Mouse (Mus musculus) cerebellum, adult 11-12 months (tissue): ENCODE measurements around the gene Xlr4a.
"Not testable (repeated sequence)": the region's sequence is repeated elsewhere in the genome, so short reads cannot be mapped to it uniquely, and the experiment has no call there.

ENCODE experiments used
- DNase-seq: peaks from one replicate; pipeline ENCODE4 v3.0.0; 2022

The Xlr4a gene

DNA sequence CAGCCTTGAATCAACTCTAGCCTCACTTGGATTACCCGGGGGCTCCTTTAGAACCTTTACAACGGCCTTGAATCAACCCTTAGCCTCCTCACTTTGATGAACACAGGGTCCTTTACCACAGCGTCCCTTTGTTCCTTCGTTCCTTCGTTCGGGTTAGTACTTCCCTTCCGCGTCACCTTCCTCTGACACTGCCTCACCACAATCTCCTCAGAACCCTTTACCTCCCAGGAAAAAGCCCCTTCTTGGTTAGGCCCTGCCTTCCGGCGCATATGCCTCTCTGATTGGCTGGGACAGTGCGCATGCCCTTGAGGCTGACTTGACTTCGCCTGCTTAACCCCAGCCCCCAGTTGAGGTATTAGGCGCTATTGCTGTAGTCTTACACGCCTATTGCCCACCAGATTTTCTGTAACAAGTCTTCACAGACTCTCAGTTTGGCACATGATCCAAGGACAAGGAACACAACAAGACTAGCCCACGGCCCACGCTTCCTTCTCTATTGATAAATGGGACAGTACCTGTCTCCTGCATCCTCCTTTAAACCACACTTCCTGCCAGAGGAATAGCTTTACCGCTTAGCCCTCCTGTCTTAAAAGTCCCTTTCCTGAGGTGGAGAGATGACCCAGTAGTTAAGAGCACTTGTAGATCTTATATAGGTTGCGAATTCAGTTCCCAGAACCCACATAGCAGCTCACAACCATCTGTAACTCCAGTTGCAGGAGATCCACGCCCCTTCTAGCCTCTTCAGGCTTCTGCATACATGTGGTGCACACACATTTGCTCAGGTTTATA, at the start of gene Xlr4a:
Gene Xlr4a (minus strand): TSS at position 212 of the 789 bp plus-strand sequence.
- not testable (repeated sequence) for DNase-seq

DNA sequence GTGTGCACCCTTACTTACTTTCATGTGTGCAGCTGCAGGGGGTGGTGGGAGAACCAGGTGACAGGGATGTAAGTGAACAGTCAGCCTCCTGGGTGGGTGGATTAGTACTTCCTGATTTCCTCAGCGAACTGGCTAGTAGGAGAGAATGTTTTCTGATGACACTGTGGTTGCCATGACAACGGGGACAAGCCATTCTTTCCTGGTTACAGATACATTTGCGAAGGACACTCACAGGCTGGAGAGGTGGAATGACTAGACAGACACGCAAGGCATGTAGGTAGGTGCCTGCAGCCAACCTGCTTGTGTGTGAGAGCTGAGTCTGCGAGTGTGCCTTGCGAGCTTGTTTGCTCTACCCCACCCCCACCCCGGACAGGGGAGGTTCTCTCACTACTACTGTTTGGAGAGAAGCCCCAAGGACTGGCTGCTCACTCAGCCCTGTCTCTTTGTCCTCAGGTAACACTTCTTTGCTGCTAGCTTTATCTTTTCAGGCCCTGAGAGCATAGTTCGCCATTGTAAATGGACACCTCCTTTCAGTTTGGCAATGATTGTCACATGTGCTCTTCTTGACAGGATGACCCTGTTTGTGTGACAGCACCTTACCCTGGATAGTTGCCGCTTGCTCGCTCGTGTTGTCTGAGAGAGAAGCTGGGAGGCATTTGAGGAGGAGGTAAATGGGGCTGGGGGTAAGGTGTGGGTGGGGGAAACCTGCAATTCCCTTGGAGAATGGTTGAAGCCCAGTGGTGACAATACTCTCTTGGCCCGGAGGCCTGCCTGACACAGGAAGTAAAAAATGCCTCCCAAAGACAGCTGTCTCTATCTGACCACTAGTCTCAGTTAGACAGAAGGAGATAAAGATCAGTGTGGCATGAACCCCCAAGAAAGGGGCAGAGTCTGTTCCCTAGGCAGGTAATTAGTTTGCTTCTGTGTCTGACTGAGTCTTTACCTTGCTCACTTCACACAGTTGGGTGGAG, 40.9 kb upstream of the Xlr4a start:
- DNase-seq: not testable (repeated sequence)

DNA sequence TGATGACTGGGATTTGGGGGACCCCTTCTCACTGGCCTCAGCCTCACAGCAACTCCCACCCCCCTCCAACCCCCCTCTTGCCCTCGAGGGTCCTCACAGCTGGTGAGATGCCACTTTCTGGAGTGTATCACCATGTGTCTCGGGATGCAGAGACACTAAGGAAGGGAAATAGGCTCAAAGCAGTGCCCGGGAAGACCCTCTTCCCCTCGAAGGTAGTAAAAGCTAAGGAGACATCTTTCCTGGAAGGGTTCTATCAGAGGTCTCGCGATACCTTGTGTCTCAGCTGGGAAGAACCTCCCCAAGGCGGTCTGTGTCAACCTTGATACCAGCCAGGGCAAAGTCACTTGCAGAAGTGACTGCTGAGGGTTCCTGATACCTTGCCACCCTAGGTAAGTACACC, 34.5 kb upstream of the Xlr4a start, which contains the start of gene Gm14685:
Gene Gm14685 (plus strand): TSS at position 301 of the 400 bp plus-strand sequence.
- not testable (repeated sequence) for DNase-seq

DNA sequence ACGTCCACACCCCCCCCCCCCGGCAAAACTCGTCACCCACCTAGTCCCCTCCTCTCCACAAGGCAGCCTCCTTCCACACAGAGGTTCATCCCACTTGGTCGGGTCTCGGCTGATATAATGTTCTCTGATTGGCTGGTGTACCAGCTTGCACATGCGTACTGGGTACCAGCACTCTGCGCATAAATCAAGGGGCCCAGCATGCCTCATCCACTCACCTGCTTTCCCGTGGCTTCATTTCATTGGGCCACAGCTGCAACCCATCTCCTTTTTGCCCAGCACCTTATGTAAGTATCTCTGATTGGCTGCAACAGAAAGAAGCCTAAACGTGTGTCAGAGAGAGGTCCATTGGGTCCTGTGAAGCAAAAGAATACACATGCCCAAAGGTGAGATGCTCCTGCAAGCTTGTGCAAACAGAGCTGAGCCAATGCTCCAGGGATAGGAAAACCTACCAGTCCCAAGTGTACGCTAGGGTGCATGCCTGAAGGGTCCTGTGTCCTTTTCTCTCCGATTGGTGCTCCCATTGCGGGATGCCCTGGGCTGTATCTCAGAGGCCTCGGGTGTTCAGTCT, 14.7 kb upstream of the Xlr4a start, which contains the start of gene Xlr3a:
Gene Xlr3a (minus strand): TSS at position 155 of the 568 bp plus-strand sequence.
- DNase-seq: peak; percentile 50

DNA sequence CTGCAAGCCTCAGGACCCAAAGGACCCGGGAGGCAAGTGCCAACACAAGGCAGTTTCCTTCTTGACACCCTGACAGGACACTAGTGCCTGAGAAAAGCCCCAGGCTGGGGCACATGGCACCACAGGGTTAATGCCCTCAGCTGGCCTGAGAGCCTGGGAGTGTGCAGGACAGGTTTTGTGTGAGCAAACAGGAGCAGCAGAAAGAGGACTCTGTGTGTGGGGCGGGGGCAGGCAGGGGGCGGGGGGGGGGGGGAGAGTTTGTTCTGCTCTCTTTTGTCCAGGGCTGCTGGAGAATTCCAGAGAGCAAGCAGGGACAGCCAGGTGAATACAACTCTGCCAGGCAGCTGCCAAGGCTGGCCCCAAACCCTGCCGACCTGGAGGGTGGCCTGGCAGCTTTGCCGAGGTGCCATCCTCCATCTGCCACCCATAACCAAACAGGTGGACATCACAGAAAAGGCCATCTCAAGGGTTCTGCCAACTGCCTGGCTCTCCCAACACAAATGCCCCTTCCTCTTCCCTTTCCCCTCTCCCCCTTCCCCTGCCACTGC, 15.4 kb downstream of the Xlr4a start:
- peak; percentile 40 for DNase-seq

DNA sequence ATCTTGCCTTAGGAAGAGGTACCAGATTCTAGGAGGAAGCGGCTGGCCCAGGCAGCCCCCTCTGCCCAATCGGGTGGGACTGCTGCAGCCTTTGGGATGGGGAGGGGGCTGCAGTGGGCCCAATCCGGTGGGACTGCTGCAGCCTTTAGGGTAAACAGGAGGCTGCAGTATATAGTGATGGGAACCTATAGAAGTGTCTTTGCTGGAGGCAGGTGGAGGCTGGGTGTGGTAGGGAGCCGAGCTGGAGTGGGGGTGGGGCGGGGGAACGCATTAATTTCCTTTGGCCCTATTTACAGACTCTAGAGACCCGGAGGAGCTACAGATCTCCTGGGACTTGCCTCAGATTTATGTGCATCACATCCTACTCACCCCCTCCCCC, 17.9 kb downstream of the Xlr4a start, which contains the start of gene Pnma3:
Gene Pnma3 (plus strand): TSS at position 373 of the 379 bp plus-strand sequence.
- peak; percentile 21 for DNase-seq

DNA sequence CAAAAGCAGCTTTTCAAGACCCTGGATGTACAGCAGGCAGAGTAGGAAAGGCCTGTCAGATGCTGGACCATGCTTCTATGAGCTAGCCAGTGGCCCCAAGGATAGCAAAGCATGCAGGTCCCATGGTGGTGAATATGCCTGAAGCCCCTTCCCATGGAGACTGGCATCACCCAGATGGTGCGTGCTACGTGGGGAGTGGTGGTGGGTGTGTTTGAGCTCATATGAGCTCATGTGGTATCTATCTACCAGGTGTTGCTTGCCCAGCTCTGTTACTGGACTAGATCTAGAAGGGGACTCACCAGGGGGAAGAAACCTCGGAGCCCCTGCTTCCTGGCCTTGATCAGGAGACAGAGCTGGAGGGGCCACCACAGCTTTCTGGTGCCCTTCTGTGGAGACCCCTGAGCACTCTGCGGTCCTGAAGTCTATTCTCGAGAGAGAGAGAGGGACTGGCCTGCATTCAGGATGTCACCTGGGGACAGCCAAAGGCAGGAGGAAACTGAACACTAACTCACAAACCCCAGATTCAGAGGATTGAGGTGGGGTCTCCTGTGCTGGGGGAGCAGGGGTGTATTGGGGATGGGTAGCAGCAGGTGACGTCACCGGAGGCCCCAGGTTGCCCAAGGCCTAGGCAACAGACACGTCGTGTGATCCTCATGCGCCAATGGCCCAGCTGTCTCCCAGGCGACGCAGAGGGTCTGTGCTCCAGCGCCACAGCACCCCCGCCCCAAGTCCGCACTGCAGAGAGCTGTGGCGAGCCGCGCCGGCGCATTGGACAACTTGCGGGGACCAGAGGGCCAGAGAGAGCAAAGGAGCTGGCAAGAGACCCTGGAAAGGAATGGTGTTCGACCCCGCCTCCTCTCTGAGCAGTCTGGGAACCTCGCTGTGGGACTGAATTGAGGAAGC, 18.5 kb downstream of the Xlr4a start:
- DNase-seq: peak; percentile 44

DNA sequence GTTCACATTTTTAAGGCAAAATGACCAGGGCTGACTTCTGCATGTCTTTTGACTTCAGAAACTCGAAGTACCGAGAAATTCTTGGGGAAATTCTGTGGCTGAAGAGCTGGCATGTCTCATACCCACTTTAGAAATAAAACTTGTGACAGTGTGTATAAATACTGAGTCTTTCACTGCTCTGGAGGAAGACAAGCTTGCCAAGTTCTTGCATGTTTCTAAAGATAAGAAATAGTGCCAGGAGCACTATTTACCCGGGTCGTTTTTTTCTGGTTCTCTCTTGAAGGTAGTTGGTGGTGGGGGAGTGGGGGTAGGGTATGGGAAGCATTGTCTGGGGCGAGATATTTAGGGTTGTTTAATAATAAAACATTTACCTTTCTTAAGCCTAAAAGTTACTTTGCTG, 20.0 kb downstream of the Xlr4a start:
- DNase-seq: no peak

DNA sequence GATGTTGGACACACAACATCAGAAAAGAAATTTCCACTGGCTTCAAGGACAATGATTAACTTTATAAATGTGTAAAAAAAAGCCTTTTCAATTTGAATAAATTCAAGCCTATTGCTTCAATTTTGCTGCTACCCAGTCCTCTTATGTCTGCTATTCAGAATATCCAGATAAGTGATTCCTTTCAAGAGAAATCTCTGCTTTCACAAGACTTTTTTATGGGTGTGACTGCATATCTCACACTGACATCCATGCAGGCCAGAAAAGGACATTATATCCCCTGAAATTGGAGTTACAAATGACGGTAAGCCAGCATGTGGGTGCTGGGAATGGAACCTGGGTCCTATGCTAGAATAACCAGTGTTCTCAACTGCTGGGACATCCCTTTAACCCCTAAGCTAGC, 20.8 kb downstream of the Xlr4a start:
- DNase-seq: no peak

DNA sequence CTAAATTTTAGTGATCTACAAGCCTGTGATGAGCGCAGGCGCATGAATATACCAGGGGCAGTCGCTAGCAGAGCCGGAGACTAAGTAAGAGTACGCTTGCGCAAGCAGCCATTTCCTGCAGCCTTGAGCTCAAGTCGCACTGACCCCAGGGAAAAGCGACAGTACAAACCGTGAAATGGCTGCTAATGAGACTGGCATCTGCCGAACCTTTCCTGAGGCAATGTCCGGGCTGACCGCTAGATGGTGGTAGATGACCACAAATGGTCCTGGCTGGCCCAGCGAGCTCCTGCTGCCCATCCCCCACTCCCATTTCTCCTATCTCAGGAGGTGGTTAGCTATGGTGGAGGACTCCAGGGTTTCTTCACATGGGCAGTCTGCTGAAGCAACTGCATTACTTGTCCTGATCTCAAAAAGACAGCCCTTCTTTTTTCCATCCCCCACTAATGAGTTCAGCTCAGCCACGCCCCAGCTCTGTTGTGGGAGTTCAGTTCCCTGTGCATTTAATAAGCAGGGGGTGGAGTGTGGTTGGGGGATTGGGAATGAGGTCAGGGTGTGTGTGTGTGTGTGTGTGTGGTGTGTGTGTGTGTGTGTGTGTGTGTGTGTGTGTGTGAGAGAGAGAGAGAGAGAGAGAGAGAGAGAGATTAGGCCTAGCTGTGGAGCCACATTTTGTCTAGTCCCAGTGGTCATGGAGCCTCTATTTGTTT, 28.3 kb downstream of the Xlr4a start:
- DNase-seq: peak; percentile 91

DNA sequence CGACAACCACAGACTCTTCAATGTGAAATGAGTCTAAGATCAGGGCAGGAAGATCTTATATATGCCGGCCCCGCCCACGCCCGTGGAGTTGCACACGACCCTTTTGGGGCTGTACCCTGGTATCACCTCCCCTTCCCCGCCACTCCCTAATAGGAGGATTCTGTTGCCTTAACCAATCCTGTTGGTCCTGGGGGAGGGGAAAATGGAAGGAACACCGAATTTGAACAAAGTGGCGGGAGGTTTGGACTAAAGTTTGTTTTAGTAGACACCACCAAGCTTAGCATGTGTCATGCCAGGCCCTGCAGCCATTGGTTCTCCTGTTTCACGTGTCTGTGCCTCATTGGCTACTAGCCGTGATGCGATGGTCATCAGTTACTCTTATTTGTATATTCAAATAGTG, 42.6 kb downstream of the Xlr4a start:
- DNase-seq: no peak

DNA sequence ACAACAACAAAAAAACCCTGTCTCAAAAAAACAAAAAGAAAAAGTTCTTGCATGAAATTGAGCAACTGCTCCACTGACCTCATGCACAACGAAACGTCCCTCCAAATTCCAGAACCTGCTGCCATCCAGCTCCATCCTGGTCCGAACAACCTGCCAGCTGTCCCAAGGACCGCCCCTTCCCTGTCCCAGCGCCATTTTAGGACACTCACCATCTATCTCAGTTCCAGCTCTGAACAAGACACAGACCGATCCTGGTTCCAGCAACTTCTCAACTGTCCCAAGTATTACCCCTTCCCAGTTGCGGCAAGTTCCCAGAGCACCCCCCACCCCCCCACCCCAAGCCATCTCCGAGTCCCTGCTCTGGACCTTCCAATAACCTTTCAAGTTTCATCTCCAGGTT, 43.4 kb downstream of the Xlr4a start:
- DNase-seq: no peak

DNA sequence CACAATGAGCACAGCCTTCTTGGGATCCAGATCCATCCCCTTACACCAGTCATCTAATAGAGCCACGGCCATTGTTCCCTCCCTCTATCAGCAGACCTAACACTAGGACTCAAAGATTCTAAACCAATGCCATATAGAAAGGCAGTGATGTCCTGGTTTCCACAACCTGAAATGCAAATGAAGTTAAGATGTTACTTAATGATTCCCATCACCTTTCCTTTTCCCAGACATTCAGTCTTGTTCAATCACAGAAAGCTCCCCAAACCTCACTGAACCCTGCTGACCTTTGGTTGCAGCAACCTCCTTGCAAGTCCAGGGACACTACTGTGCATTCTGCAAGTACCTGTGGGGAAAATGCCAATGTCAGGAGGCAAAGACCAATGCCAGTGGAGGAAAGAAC, 45.3 kb downstream of the Xlr4a start, which contains the start of gene Pnma5:
Gene Pnma5 (minus strand): TSS at position 101 of the 400 bp plus-strand sequence.
- no peak for DNase-seq
